Mouse (Mus musculus) thymus, postnatal 4 days (tissue): ENCODE data around the gene Noxo1.
"Not testable (repeated sequence)": the region's sequence is repeated elsewhere in the genome, so short reads cannot be mapped to it uniquely, and the experiment has no call there.

ENCODE experiments used
- DNase-seq: peaks from one replicate; pipeline ENCODE4 v3.0.0; 2021

The Noxo1 gene

GRCm38 (mm10) chr17:24677500-24678080, 18.4 kb upstream of the Noxo1 start:
- DNase-seq = no peak

GRCm38 (mm10) chr17:24686514-24686913, 9.5 kb upstream of the Noxo1 start:
- DNase-seq = peak; percentile 72

- peak; percentile 71 for DNase-seq
These were observed 8.9 kb upstream of the Noxo1 start for GRCm38 (mm10) chr17:24687146-24687595.

DNA sequence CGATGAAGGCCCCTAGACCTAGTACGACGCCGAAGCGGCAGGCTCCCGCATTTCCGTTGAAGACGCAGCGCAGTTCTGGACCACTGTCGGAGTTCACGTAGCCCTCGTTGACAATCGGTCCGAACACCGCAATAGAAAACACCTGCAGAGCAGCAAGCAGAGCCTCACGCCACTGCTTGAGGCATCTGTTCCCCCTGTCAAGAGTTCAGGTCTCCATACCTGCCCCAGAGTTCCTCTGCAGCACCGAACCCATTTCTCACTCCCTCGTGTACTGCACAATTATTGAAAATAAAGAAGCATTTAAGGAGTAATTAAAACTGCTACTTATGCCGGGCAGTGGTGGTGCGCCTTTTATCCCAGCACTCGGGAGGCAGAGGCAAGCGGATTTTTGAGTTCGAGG, 8.4 kb upstream of the Noxo1 start:
- no peak for DNase-seq

- DNase-seq = peak; percentile 50
These were observed 6.6 kb upstream of the Noxo1 start, which contains the start of gene Syngr3 for GRCm38 (mm10) chr17:24689251-24690081. Gene Syngr3, minus strand, starts transcription at chr17:24689955.

- DNase-seq = no peak
These were observed 3.6 kb upstream of the Noxo1 start for GRCm38 (mm10) chr17:24692385-24692784.

GRCm38 (mm10) chr17:24695326-24696010, 566 bp upstream of the Noxo1 start:
- DNase-seq = no peak

- DNase-seq = peak; percentile 44
These were observed 2.0 kb downstream of the Noxo1 start for GRCm38 (mm10) chr17:24697985-24698384.

GRCm38 (mm10) chr17:24698715-24699114, 2.7 kb downstream of the Noxo1 start:
- no peak for DNase-seq

GRCm38 (mm10) chr17:24699473-24699872, 3.4 kb downstream of the Noxo1 start:
- no peak for DNase-seq

DNA sequence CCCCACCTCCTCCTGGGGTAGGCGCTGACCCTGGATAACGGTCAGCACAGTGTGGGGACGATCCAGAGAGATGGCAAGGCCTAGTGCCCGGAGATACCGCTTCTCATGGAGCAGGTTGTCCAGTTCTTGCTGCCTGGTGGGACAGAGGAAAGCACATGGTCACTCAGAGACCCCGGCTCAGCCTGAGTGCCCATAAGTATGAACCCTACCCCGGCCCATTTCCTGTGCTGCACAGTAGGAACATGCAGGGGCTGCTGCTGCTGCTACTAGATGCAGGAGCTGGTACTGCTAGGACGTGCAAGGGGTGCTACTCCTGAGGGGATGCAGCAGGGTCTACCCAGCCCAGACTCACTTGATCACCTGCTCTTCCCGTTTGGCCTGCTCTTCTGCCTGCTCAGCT, 5.2 kb downstream of the Noxo1 start:
- DNase-seq = no peak

DNA sequence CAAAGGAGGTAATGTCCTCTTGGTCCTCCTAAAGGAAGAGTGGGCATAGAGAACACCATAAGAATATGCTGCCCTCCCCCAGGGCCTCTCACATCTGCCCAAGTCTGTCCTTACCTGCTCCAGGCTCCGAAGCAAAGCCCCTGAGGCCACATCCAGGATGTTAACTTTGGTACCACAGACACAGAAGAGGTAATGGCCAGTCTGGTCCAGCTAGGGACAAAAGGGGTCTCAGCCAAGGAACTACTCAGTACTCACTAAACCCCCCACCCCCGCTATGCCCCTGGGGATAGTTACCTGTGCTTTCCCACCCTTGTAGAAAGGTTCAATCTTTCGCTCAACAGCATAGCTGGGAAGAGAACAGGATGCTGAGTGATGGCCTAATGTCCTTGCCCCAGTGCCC, 9.8 kb downstream of the Noxo1 start:
- no peak for DNase-seq

DNA sequence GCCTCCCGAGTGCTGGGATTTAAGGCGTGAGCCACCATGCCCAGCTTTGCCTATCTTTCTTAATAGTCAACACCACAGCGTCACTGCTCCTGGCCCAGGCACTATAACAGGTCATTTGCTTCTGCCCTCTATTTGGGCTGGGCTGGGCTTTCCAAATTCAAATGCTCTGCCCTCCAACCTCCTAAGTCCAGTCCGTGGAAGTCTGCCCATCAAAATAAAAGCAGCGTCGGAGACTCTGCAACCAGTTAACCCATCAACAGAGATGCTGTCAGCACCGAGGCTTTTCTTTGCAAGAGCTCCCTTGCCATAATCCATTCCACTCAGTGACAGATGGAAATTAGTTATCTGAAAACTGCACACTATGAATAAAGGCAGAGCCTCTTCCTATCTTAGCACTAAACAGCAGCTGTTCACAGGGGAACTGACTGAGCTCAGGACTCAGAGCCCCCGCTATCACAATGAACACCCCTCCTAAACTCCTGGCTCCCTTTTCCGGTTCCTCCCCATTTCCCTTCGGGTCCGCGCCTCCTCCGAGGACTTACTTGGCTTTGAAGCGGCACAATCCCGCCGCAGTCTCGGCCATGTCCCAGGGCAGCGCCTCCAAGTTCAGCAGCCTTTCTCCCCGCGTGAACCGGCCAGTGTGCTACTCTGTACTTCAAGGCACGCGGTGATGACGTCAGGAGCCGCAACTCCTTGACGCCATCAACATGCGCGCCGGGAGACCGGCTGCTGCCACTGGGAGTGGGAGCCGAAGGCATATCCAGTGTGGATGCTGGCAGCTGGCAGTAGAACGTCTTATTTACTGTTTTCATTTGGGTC, 11.2 kb downstream of the Noxo1 start, which contains the start of gene Tbl3:
Gene Tbl3 (minus strand): TSS at position 679 of the 819 bp plus-strand sequence.
- DNase-seq = peak; percentile 96

DNA sequence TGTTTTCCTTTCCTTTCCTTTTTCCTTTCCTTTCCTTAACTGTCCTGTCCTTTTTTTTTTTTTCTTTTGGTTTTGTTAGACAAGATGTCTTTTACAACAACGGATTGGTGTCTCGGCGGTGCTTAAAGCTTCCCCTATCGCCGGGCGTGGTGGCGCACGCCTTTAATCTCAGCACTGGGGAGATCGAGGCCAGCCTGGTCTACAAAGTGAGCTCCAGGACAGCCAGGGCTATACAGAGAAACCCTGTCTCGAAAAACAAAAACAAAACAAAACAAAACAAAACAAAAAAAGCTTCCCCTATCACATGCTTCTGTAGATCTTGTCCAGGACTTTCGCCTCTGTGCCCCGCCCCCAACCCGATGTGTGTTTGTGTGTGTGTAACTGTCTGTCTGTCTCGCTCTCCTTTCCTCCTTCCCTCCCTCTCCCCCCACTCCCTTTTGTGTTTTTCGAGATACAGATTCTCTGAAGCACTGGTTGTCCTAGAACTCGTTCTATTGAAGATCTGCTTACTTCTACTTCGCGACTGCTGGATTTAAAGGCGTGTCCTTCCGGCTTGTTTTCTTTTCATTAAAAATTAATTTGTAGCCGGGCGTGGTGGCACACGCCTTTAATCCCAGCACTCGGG, 11.9 kb downstream of the Noxo1 start:
- no peak for DNase-seq

DNA sequence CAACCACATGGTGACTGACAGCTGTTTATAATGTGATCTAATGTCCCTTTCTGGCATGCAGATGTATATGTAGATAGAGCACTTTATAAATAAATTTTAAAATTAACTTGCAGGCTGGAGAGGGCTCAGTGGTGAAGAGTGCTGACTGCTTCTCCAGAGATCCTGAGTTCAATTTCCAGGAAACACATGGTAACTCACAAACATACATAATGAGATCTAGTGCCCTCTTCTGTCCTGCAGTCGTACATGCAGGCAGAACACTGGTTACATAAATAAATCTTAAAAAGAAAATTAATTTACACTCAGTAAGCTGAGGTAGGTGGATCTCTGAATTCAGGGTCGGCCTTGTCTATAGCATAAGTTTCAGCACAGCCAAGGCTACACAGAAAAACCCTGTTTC, 12.6 kb downstream of the Noxo1 start:
- DNase-seq = no peak

GRCm38 (mm10) chr17:24715556-24715955, 19.5 kb downstream of the Noxo1 start:
- no peak for DNase-seq

DNA sequence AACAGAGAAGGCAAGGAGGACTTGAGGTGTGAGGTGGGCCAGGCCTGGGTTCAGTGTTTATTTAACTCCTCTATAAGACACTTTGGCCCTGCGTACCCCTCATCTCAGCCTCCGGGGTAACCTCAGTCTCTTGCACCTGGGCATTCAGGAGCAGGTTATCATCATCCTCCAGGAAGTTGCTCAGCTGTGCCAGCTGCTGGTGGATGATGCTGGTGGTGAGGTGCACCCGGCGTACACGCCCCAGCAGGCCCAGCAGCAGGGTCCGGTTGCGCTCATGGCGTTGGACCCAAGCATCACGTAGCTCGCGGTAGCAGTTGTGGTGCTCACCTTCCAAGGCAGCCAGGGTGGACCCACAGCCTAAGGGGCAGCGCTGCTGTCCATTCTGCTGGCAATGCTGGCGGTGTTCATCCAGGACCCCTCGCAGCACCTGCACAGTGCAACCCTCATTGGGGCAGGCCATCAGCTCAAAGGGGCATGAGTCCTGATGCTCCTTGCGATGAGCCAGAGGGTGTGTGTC, 20.2 kb downstream of the Noxo1 start:
- DNase-seq = no peak

DNA sequence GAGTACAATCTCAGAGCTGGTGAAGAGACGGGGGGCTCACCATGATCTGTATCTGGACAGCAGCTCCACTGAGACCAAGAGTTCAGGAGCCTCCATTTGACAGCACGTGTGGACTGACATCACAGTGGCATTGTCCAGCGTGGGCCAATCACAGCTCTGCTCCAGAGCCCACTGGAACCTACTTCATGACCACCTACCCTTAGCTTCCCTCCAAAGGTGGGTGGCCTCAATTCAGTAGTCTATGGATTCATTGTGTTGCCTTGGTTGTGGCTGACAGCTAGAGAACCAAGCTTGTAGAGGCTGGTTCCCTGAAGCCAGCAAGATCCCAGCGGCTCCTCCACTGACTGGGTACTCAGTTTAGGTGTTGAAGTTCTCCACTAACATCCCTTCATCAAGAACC, 21.9 kb downstream of the Noxo1 start, which contains the start of the genes Rnf151 and Rps2:
Gene Rnf151 (minus strand): TSS at position 121 of the 400 bp plus-strand sequence.
Gene Rps2 (plus strand): TSS at position 174 of the 400 bp plus-strand sequence.
- DNase-seq = no peak

DNA sequence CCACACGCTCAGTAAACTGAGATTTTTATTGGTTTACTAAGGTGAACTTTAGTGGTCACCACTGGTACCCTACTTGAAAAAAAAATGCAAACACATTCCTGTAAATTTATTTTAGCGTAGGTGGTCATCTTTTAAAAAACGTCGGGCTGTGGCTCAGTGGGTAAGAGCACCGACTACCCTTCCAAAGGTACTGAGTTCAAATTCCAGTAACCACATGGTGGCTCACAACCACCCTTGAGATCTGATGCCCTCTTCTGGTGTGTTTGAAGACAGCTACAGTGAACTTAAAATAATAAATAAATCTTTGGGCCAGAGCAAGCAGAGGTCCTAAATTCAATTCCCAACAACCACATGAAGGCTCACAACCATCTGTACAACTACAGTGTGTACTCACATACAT, 22.9 kb downstream of the Noxo1 start:
- not testable (repeated sequence) for DNase-seq

DNA sequence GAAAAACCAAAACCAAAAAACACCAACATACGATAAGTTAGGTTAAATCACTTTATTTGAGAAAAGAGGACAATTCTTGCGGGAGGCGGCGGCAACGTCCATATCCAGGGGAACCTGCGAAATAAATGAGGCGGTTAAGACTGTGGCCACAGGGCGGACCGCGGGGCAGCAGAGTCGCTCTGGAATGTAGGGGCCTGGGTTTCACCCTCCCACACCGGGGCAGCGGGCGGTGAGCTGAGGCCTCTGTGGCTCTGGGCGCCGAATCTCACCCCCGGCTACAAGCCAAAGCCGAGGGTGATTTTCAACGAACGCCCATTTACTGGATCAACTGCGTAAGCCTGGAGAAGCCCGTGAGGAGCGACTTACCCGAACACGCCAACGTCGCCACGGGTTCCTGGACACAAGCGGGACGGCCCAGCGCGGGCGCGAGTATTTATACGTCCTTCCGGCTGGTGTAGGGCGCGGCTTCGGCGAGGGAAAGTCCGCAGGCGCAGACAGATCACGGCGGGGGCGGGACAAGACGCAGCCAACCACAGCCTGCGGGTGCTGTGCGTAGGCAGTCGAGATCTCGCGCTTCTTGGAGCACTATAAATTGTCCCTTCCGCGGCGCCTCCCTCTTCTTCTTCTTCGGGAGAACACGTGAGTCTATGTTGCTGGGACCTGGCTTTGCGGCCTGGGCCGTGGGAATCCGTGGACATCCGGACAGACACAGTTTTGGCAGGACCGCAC, 23.6 kb downstream of the Noxo1 start:
- peak; percentile 98 for DNase-seq

DNA sequence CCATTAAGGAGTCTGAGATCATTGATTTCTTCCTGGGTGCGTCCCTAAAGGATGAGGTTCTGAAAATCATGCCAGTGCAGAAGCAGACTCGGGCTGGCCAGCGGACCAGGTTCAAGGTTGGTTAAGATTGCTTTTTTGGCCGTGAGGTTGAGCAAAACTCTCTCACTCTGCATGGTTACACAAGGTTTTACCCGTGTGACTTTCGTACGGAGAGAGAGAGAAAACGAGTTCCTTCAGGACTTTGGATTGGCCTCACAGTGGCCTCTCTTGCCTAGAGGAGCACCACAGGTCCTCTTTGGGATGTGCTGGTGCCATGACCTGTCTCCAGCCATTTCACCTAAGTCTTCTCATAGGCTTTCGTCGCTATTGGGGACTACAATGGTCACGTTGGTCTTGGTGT, 24.6 kb downstream of the Noxo1 start:
- not testable (repeated sequence) for DNase-seq
